Mouse (Mus musculus): ENCODE data around the gene Gm19684.

Gm19684 gene

GRCm38 (mm10) chr17:36178938-36179337 is 57.5 kb downstream of the Gm19684 start:
- peak in 1 of 2 experiments; percentile 7 for DNase-seq

Measured in cerebellum, postnatal 25 days (tissue).